Mouse (Mus musculus) liver, embryonic 12.5 days (tissue): Measurements from ENCODE around the gene Upb1. TPM values are rescaled to one million over a fixed set of nuclear protein-coding genes. Genes with fewer than 3 reads are reported as not detected.
A peak's percentile ranks its signal among the peaks of the same experiment; 100 is the strongest.

ENCODE experiments used
- ATAC-seq: fragments of 200-750 bp; cut with Nextera tagmentation; 2 replicates; pipeline ENCODE4 v1.8.0; 2017; ENCODE audit warnings: moderate number of reproducible peaks, mild to moderate bottlenecking, moderate library complexity
- H3K27ac ChIP-seq: fragments of 300-500 bp; sonication (generic); 2 replicates; pipeline ENCODE4 v1.5.1; 2016; ENCODE audit warnings: mild to moderate bottlenecking
- H3K27me3 ChIP-seq: fragments of 300-500 bp; sonication (generic); replicated peaks from 2 replicates; pipeline ENCODE4 v1.6.1; 2016; ENCODE audit warnings: mild to moderate bottlenecking, moderate library complexity
- H3K36me3 ChIP-seq: fragments of 300-500 bp; sonication (generic); 2 replicates; pipeline ENCODE4 v1.6.1; 2016; ENCODE audit warnings: mild to moderate bottlenecking, moderate library complexity
- H3K4me1 ChIP-seq: fragments of 300-500 bp; sonication (generic); 2 replicates; pipeline ENCODE4 v1.6.1; 2016
- H3K4me2 ChIP-seq: fragments of 300-500 bp; sonication (generic); 2 replicates; pipeline ENCODE4 v1.6.1; 2016; ENCODE audit warnings: mild to moderate bottlenecking, moderate library complexity
- H3K4me3 ChIP-seq: fragments of 300-500 bp; sonication (generic); 2 replicates; pipeline ENCODE4 v1.5.1; 2016; ENCODE audit warnings: mild to moderate bottlenecking, moderate library complexity
- H3K9ac ChIP-seq: fragments of 300-500 bp; sonication (generic); 2 replicates; pipeline ENCODE4 v1.6.1; 2016; ENCODE audit warnings: mild to moderate bottlenecking, moderate library complexity
- H3K9me3 ChIP-seq: fragments of 300-500 bp; sonication (generic); replicated peaks from 2 replicates; pipeline ENCODE4 v1.6.1; 2016; ENCODE audit warnings: mild to moderate bottlenecking, moderate library complexity
- WGBS: fragments of 180-500 bp; shearing (Covaris S2); methylation state at CpG from one replicate; pipeline ENCODE4 v1.1.7; 2016; ENCODE audit not compliant: insufficient replicate concordance; 5-methylcytosine and 5-hydroxymethylcytosine counted together
- polyA plus RNA-seq: library from polyadenylated mRNA; unstranded; fragments of >200 nt; fragmentation: Nextera tagmentation; extraction: Ambion mirVana; gene quantifications from 2 replicates; pipeline ENCODE4 v1.2.1, GENCODE M21; 2016

Gene Upb1
- polyA plus RNA-seq, 1 experiment from 2014 or later = 7.4 TPM

DNA sequence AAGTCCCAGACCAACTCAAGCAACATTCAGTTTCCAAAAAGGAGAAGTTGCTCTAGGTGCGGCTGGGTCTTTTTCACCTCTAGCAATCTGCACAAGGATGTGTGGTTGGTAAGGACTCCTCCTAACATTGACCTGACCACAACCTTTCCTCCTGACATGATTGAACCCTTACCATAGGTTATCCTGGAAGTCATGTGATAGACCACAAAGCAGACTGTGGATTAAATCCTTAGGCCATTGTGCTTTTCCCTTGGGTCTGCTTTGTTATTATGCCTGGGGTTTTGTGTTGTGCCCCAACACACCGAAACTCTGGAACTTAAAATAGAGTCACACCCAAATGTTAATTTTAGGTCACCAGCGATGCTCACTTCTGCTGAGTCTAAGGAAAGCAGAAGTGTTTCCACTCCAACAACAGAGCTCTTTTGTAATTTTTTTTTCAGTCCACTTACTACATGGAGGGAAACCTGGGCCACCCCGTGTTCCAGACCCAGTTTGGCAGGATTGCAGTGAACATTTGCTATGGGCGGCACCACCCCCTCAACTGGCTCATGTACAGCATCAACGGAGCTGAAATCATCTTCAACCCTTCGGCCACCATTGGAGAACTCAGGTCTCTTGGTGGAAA, 28.7 kb downstream of the Upb1 start:
- H3K9ac ChIP-seq = no peak overlapping the region
- H3K9me3 ChIP-seq = no peaks in the 10 kb centered on the region
- no peaks in the 10 kb centered on the region for H3K4me1 ChIP-seq
- ATAC-seq = peak; percentile 51
- H3K27me3 ChIP-seq = no peaks in the 10 kb centered on the region
- 53% methylated on average over 7 of the region's 7 CpGs for whole genome bisulfite sequencing
- no peaks in the 10 kb centered on the region for H3K36me3 ChIP-seq
- peak overlapping the region; percentile 68; the same call in 1 of the 2 replicates for H3K27ac ChIP-seq
- no peak overlapping the region for H3K4me2 ChIP-seq
- no peak overlapping the region for H3K4me3 ChIP-seq

DNA sequence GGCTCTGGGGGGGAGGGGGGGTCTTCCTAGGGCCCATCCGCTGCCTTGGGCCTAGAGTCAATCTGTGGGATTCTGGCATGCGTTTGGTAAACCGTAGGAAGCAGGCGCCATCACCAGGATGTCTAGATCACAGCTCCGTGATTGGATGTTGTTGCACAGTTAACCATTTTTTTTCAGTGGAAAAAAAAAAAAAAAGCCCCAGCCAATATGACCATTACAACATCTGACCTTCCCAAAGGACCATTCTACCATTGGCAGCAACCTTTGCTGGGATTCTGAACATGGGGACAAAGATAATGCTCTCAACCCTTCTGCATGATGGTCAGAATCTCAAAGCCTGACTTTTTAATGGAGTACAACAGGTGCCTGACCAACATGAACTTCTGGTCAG, 29.2 kb downstream of the Upb1 start:
- Histone ChIP-seq H3K9ac (no peak overlapping the region), H3K4me2 (no peak overlapping the region), H3K9me3 (no peaks in the 10 kb centered on the region), H3K27ac (no peak overlapping the region), H3K27me3 (no peaks in the 10 kb centered on the region), H3K4me1 (no peaks in the 10 kb centered on the region), H3K36me3 (no peaks in the 10 kb centered on the region), H3K4me3 (no peak overlapping the region)
- no peak for ATAC-seq
- WGBS = 85% methylated on average over 5 of the region's 5 CpGs

DNA sequence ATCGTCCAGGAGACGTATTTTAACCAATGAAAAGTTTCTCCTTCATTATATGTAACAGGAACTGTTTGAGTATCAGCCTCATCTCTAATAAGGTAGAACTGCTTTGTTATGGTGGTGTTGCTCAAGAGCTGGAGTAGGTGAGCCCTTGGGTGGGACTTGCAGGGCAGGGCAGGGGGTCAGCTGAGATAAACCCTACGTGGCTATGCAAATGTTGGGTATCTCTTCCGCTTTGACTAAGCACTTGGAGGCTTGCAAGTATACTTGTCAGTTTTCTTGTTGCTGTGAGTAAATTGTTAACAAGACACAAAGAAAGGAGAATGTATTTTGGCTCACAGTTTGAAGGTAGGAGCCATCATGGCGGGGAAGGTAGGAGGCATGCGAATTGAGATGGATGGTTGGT, 29.7 kb downstream of the Upb1 start:
- Histone ChIP-seq H3K4me1 (no peaks in the 10 kb centered on the region), H3K36me3 (no peaks in the 10 kb centered on the region), H3K27ac (no peak overlapping the region), H3K4me3 (no peak overlapping the region), H3K9me3 (no peaks in the 10 kb centered on the region), H3K27me3 (no peaks in the 10 kb centered on the region), H3K9ac (no peak overlapping the region), H3K4me2 (no peak overlapping the region)
- no peak for ATAC-seq
- WGBS = 68% methylated on average over 6 of the region's 6 CpGs

DNA sequence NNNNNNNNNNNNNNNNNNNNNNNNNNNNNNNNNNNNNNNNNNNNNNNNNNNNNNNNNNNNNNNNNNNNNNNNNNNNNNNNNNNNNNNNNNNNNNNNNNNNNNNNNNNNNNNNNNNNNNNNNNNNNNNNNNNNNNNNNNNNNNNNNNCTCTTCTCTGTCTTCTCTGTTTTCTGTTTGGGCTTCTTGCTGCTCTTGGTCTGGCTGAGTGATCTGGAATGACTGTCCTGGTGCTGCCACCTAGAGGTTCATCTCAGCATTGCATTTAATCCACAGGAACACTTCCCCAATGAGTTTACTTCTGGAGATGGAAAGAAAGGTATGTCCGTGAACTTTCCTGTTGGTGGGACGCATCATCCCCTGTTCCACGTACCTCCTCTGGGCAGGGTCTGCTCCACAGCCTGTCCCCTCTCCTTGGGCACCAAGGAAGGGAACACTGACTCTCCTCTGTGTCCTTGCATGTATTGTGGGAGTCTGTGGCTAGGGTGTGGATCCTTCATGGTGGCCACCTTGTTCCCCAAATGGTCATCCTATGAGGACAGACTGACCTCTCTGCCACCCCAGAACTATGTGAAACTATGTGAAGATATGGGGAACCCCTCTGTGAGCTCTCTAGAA, 35.8 kb downstream of the Upb1 start:
- no peak overlapping the region for H3K4me3 ChIP-seq
- WGBS = 11% methylated on average over 3 of the region's 3 CpGs
- ATAC-seq = peak; percentile 24; the same call in 1 of the 2 replicates

DNA sequence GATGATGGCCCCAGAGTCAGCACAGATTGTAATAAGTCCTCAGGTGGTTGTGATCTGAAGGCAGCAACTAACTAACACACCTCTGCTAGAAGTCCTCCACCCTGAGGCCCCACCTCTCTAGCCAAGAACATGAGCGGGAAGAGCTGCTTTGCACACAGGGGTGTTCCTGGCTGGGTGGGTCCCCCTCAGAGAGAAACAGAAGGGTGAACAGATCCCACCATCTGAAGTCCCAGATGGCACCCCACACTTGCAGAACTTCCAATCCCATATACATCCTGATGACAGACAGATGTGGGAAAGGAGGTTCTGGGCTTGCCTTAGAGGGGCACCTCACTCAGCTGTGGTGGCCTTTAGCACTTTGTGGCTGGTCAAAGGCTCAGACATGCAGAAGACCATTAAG, 36.4 kb downstream of the Upb1 start:
- Histone ChIP-seq H3K9ac (no peak overlapping the region), H3K4me3 (no peak overlapping the region), H3K4me2 (no peak overlapping the region), H3K36me3 (no peaks in the 10 kb centered on the region), H3K27me3 (no peaks in the 10 kb centered on the region), H3K27ac (no peak overlapping the region), H3K9me3 (no peaks in the 10 kb centered on the region), H3K4me1 (peaks cover 6% of the 10 kb centered on the region; the same call in 1 of the 2 replicates)
- 79% methylated on average over 1 of the region's 1 CpGs for WGBS
- ATAC-seq = no peak

More for the DNA sequence above, 35.8 kb downstream of the Upb1 start:
- Histone ChIP-seq H3K36me3 (no peaks in the 10 kb centered on the region), H3K27ac (no peak overlapping the region), H3K27me3 (no peaks in the 10 kb centered on the region), H3K4me1 (peaks cover 1% of the 10 kb centered on the region; the same call in 1 of the 2 replicates), H3K9ac (no peak overlapping the region), H3K4me2 (no peak overlapping the region), H3K9me3 (no peaks in the 10 kb centered on the region)

DNA sequence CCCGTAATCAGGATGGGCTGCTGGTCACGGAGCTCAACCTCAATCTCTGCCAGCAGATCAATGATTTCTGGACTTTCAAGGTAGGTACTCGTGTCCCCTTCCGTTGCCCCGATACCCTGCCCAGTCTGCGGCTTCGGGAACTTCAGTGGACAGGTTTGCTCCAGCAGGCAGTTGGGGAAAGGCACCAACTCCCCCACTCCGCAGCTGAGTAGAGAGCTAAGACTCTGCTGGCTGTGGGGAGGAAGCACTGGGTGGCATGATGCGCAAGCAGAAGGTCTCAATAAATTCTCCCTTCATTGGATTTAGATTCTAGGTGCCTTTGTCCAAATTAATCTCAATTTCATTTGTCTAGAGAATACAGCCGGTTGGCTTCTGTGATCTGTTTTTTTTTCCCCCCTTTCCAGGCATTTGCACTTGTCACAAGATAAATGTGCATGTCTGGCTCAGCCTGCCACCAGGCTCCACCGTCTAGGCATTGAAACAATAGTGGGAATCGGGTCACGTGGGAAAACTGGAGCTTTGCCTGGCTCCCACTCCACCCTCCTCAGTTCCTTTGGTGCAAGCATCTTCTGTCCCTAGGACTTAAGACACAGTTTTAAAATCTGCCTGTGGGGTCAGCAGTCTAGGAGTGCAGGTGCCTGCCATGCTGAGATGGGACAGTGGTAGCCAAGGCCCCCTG, 37.4 kb downstream of the Upb1 start:
- Histone ChIP-seq H3K9me3 (no peaks in the 10 kb centered on the region), H3K9ac (no peak overlapping the region), H3K36me3 (no peaks in the 10 kb centered on the region), H3K4me3 (no peak overlapping the region), H3K4me1 (peaks cover 6% of the 10 kb centered on the region; the same call in 1 of the 2 replicates), H3K27me3 (no peaks in the 10 kb centered on the region), H3K4me2 (no peak overlapping the region), H3K27ac (no peak overlapping the region)
- 64% methylated on average over 13 of the region's 13 CpGs for whole genome bisulfite sequencing
- ATAC-seq = no peak

DNA sequence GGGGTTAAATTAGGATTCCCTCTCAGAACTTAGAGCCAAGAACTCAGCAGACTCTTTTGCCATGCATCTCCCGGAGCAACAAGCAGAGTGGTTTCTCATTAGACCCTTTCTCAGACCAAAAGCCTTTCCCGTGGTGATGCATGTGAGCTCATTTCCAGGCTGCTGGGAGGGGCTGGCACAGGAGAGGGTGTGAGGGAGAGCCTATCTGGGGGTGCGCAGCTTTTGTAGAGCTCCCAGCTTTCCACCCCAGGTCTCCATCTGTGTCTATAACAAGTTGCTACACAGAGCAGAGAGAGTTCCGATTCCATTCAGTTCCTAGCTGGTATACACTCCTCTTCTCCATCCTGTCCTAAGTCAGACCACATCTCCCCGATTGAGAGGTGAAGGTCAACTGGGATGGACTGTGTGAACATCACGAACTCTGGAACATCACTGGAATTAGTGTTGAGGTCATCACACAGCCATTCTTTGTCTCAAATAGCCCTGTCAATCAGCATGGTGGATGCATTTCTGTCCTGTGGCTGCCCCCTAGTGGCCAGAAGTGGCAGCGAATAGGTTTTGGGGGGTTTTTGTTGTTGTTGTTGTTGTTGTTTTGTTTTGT, 38.4 kb downstream of the Upb1 start:
- Histone ChIP-seq H3K4me1 (peaks cover 11% of the 10 kb centered on the region; the same call in 1 of the 2 replicates), H3K4me3 (no peak overlapping the region), H3K9me3 (no peaks in the 10 kb centered on the region), H3K36me3 (no peaks in the 10 kb centered on the region), H3K27ac (no peak overlapping the region), H3K27me3 (no peaks in the 10 kb centered on the region), H3K4me2 (no peak overlapping the region), H3K9ac (no peak overlapping the region)
- ATAC-seq = no peak
- 45% methylated on average over 7 of the region's 7 CpGs for WGBS

DNA sequence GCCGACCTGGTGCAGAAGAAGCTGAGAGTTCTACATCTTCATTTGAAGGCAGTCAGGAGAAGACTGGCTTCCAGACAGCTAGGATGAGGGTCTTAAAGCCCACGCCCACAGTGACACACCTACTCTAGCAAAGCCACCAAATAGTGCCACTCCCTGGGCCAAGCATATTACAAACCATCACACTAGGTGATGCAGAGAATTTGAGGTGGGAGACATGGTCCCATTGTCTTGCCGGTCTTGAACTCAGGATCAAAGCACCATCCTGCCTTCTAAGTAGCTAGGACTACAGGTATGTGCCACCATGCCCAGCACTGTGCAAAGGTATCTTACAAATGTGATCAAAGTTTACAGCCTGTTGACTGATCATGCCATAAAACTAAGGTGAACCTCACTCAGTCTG, 39.8 kb downstream of the Upb1 start:
- H3K27ac ChIP-seq = no peak overlapping the region
- H3K36me3 ChIP-seq = no peaks in the 10 kb centered on the region
- H3K9me3 ChIP-seq = no peaks in the 10 kb centered on the region
- WGBS = 64% methylated on average over 3 of the region's 3 CpGs
- no peaks in the 10 kb centered on the region for H3K27me3 ChIP-seq
- no peak overlapping the region for H3K9ac ChIP-seq
- ATAC-seq = no peak
- peaks cover 16% of the 10 kb centered on the region; the same call in 1 of the 2 replicates for H3K4me1 ChIP-seq
- H3K4me2 ChIP-seq = no peak overlapping the region
- H3K4me3 ChIP-seq = no peak overlapping the region

DNA sequence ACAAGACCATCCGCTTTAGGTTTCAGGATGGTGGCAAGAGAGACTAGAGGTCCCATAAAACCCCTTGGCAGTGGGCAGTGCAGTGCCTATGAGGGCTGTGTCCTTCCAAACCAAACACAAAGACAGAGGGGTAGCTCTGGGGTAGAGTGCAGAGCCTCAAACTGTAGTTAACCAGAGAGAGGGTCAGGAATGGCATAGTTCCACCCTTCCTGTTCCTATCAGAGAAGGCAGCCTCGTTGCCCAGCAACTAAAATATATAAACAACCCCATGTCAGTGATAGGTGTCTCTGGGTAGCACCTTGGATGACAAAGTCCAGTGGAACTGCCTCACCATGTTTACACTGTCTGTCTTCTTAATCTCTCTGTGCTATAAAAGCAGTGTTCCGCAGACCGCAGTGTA, 40.9 kb downstream of the Upb1 start:
- H3K9ac ChIP-seq = no peak overlapping the region
- H3K9me3 ChIP-seq = no peaks in the 10 kb centered on the region
- H3K4me1 ChIP-seq = 0 out of 2 replicates have a peak, but pooled peaks cover 16% of the 10 kb centered on the region
- no peak overlapping the region for H3K4me3 ChIP-seq
- no peak overlapping the region for H3K4me2 ChIP-seq
- H3K36me3 ChIP-seq = no peaks in the 10 kb centered on the region
- no peak overlapping the region for H3K27ac ChIP-seq
- ATAC-seq = no peak
- H3K27me3 ChIP-seq = no peaks in the 10 kb centered on the region; the same call in 1 of the 2 replicates
- WGBS = 66% methylated on average over 4 of the region's 4 CpGs

DNA sequence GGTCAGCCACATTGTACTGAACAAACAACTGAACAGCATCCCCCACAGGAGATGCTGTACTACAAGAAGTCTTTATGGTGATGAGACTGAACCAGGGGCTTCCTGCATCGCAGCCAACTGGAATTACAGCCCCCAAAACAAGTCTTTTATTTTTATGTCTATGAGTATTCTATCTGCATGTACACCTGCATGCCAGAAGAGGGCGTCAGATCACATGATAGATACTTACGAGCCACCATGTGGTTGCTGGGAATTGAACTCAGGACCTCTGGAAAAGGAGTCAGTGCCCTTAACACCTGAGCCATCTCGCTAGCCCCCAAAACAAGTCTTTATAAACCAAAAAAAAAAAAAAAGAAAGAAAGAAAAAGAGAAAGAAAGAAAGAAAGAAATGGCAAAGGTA, 42.1 kb downstream of the Upb1 start:
- 59% methylated on average over 4 of the region's 4 CpGs for WGBS
- H3K36me3 ChIP-seq = no peaks in the 10 kb centered on the region
- no peaks in the 10 kb centered on the region for H3K9me3 ChIP-seq
- no peak overlapping the region for H3K27ac ChIP-seq
- 0 out of 2 replicates have a peak, but pooled peaks cover 16% of the 10 kb centered on the region for H3K4me1 ChIP-seq
- no peak overlapping the region for H3K4me3 ChIP-seq
- H3K27me3 ChIP-seq = no peaks in the 10 kb centered on the region; the same call in 1 of the 2 replicates
- no peak overlapping the region for H3K4me2 ChIP-seq
- no peak for ATAC-seq
- H3K9ac ChIP-seq = no peak overlapping the region

DNA sequence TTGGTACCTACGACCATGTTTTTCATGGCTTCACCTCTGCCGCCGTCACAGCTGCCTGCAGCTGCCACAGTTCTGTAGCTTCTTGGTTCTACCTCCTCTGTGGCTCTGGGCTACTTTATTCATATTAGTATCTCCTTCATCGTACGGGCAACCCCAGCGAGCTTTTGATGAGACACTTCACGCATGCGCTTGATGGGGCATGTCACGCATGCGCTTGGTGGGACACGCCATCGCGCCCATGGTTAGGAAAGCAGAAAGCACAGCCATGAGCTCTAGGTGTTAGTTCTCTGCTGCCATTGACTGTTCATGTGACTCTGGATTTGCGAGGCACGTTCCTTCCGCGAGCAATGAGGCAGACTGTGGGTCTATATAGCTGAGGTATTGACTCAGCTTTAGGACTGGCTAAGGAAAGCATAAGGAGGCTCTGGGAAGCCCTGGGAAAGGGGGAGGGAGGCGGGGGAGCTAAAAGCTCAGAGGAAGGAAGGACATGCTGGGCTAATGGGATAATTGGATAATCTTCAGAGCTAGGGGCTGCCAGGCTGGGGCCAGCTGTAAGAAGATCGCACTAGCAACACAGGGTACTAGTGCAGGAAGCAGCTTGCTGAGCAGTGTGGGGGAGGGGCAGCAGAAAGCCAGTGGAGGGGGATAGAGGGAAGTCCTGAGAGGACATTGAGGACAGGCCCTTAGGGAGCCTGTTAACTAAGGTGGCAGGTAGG, 43.4 kb downstream of the Upb1 start:
- Histone ChIP-seq H3K4me2 (no peak overlapping the region), H3K27me3 (no peaks in the 10 kb centered on the region; the same call in 1 of the 2 replicates), H3K36me3 (no peaks in the 10 kb centered on the region), H3K27ac (no peak overlapping the region), H3K4me3 (no peak overlapping the region), H3K9me3 (no peaks in the 10 kb centered on the region), H3K4me1 (peaks cover 22% of the 10 kb centered on the region; the same call in 1 of the 2 replicates), H3K9ac (no peak overlapping the region)
- no peak for ATAC-seq
- 62% methylated on average over 19 of the region's 19 CpGs for WGBS
